In genomic region chr6:47175356-47176156, GRCm38 (mm10) we compare ENCODE assay signal across 8 mouse cellular contexts.
DNase-seq lines count a peak whose midpoint lies in the region; ATAC-seq and TF ChIP-seq lines count a peak whose summit lies in the region.
"Not testable (repeated sequence)": the region's sequence is repeated elsewhere in the genome, so short reads cannot be mapped to it uniquely, and the experiment has no call there.

No protein-coding gene starts in this region.

- not testable (repeated sequence) for H3K27me3 ChIP-seq in forebrain, embryonic 15.5 days; hindbrain, embryonic 10.5 days (ENCODE audit: insufficient read depth, poor library complexity, severe bottlenecking); kidney, postnatal 0 days (ENCODE audit: insufficient read depth, low read length); liver, embryonic 14.5 days (ENCODE audit: control insufficient read depth, insufficient read depth, low read length); midbrain, embryonic 13.5 days; stomach, embryonic 14.5 days (ENCODE audit: control insufficient read depth, insufficient read depth, low read length)

- peak overlapping the region; percentile 22 for H3K4me3 ChIP-seq in forebrain, embryonic 15.5 days
- peak overlapping the region; percentile 28 for H3K4me3 ChIP-seq in hindbrain, embryonic 10.5 days
- H3K4me3 ChIP-seq in kidney, postnatal 0 days (replicated peaks; ENCODE audit: low read depth, low read length); liver, embryonic 14.5 days (ENCODE audit: insufficient read depth in 1 of 2, low read depth in 2 of 2, low read length in 2 of 2); stomach, embryonic 14.5 days (ENCODE audit: low read depth, low read length): not testable (repeated sequence)
- peak overlapping the region; percentile 19; the same call in 1 of the 2 replicates for H3K4me3 ChIP-seq in midbrain, embryonic 13.5 days (replicated peaks)

- 15% methylated on average over 10 of the region's 10 CpGs for WGBS in forebrain, embryonic 15.5 days
- WGBS in hindbrain, embryonic 10.5 days: 27% methylated on average over 10 of the region's 10 CpGs
- 17% methylated on average over 10 of the region's 10 CpGs for WGBS in kidney, postnatal 0 days
- WGBS in liver, embryonic 14.5 days (ENCODE audit: insufficient replicate concordance): 18% methylated on average over 10 of the region's 10 CpGs
- 18% methylated on average over 10 of the region's 10 CpGs for WGBS in midbrain, embryonic 13.5 days
- WGBS in stomach, embryonic 14.5 days: 21% methylated on average over 10 of the region's 10 CpGs

- peak; percentile 73 for TF ChIP-seq CTCF in kidney, postnatal 0 days (IDR thresholded peaks at IDR 0.05; ENCODE audit: low read depth)
- peak; percentile 46; the same call in 1 of the 2 replicates for TF ChIP-seq CTCF in liver, embryonic 14.5 days (IDR thresholded peaks at IDR 0.05; ENCODE audit: low read depth)

- H3K4me1 ChIP-seq in forebrain, embryonic 15.5 days: peaks cover 14% of the 10 kb centered on the region
- not testable (repeated sequence) for H3K4me1 ChIP-seq in hindbrain, embryonic 10.5 days (replicated peaks); kidney, postnatal 0 days (replicated peaks; ENCODE audit: insufficient read depth, low read length); liver, embryonic 14.5 days (replicated peaks; ENCODE audit: control insufficient read depth in 2 of 2, insufficient read depth in 2 of 2, low read length in 1 of 2); stomach, embryonic 14.5 days (ENCODE audit: control insufficient read depth, insufficient read depth, low read length)
- H3K4me1 ChIP-seq in midbrain, embryonic 13.5 days (replicated peaks): peaks cover 12% of the 10 kb centered on the region

- peak; percentile 87 for ATAC-seq in forebrain, embryonic 15.5 days (replicated peaks)
- not testable (repeated sequence) for ATAC-seq in kidney, postnatal 0 days (replicated peaks; ENCODE audit: low FRiP score, low read depth); liver, embryonic 14.5 days (ENCODE audit: insufficient read depth); stomach, embryonic 14.5 days (ENCODE audit: insufficient number of reproducible peaks, insufficient read depth, low FRiP score, low read depth)
- ATAC-seq in midbrain, embryonic 13.5 days: peak; percentile 91

- not testable (repeated sequence) for H3K36me3 ChIP-seq in forebrain, embryonic 15.5 days; hindbrain, embryonic 10.5 days; kidney, postnatal 0 days (ENCODE audit: insufficient read depth, low read length); liver, embryonic 14.5 days (replicated peaks; ENCODE audit: control insufficient read depth, insufficient read depth, low read depth); midbrain, embryonic 13.5 days; stomach, embryonic 14.5 days (ENCODE audit: control insufficient read depth, insufficient read depth, low read length)

- peak overlapping the region; percentile 63 for H3K27ac ChIP-seq in forebrain, embryonic 15.5 days (replicated peaks)
- H3K27ac ChIP-seq in hindbrain, embryonic 10.5 days: peak overlapping the region; percentile 9; the same call in 1 of the 2 replicates
- not testable (repeated sequence) for H3K27ac ChIP-seq in kidney, postnatal 0 days; liver, embryonic 14.5 days; stomach, embryonic 14.5 days (ENCODE audit: low read length)
- H3K27ac ChIP-seq in midbrain, embryonic 13.5 days: peak overlapping the region; percentile 73

- not testable (repeated sequence) for H3K9me3 ChIP-seq in forebrain, embryonic 15.5 days; hindbrain, embryonic 10.5 days; kidney, postnatal 0 days (replicated peaks; ENCODE audit: low read length); liver, embryonic 14.5 days (ENCODE audit: control insufficient read depth, low read length); midbrain, embryonic 13.5 days; stomach, embryonic 14.5 days (ENCODE audit: control insufficient read depth, low read depth, low read length)

- peak overlapping the region; percentile 17; the same call in 1 of the 2 replicates for H3K9ac ChIP-seq in forebrain, embryonic 15.5 days (replicated peaks)
- not testable (repeated sequence) for H3K9ac ChIP-seq in kidney, postnatal 0 days (ENCODE audit: low read depth, low read length); liver, embryonic 14.5 days (replicated peaks); stomach, embryonic 14.5 days (replicated peaks; ENCODE audit: low read depth, low read length)
- H3K9ac ChIP-seq in midbrain, embryonic 13.5 days (replicated peaks): peak overlapping the region; percentile 46; the same call in 1 of the 2 replicates

- DNase-seq in ZHBTc4 (ENCODE audit: low read depth, low spot score): peak; percentile 79
- DNase-seq in cerebellum, postnatal 25 days: peak; percentile 36 to 37
- peak; percentile 38 for DNase-seq in hindbrain, embryonic 10.5 days (ENCODE audit: low spot score)
- peak; percentile 87 for DNase-seq in kidney, postnatal 0 days (ENCODE audit: low spot score)
- DNase-seq in liver, embryonic 14.5 days (ENCODE audit: low read depth in 3 of 3, low spot score in 3 of 3): not testable (repeated sequence)

- peak overlapping the region; percentile 33 for H3K4me2 ChIP-seq in forebrain, embryonic 15.5 days (replicated peaks)
- H3K4me2 ChIP-seq in kidney, postnatal 0 days (ENCODE audit: low read length): peak overlapping the region; percentile 32
- not testable (repeated sequence) for H3K4me2 ChIP-seq in liver, embryonic 14.5 days (ENCODE audit: low read depth)
- H3K4me2 ChIP-seq in midbrain, embryonic 13.5 days (replicated peaks): peak overlapping the region; percentile 41
- H3K4me2 ChIP-seq in stomach, embryonic 14.5 days (replicated peaks; ENCODE audit: low read depth, low read length): 0 out of 2 replicates have a peak overlapping the region, but pooled peaks have one; percentile 10

- TF ChIP-seq EP300 in liver, embryonic 14.5 days (IDR thresholded peaks at IDR 0.05; ENCODE audit: low read depth): not testable (repeated sequence)
